Mouse (Mus musculus) midbrain, embryonic 12.5 days (tissue): ENCODE measurements at regions not wholly inside any gene's neighbourhood (a gene's known extent, or its start where the extent isn't known, plus 50 kb on each side); places are given as distances from the start of the nearest gene placed in this dataset.

Experiments used
- ATAC-seq: fragments of 200-750 bp; cut with Nextera tagmentation; 2 replicates; pipeline ENCODE4 v1.8.0; 2017; ENCODE audit warnings: low read depth, moderate TSS enrichment, moderate library complexity; ENCODE audit not compliant: low FRiP score
- H3K27ac ChIP-seq: fragments of 300-500 bp; sonication (generic); replicated peaks from 2 replicates; pipeline ENCODE4 v1.5.1; 2016; ENCODE audit warnings: mild to moderate bottlenecking
- H3K27me3 ChIP-seq: fragments of 300-500 bp; sonication (generic); 2 replicates; pipeline ENCODE4 v1.6.1; 2016; ENCODE audit warnings: mild to moderate bottlenecking
- H3K36me3 ChIP-seq: fragments of 300-500 bp; sonication (generic); 2 replicates; pipeline ENCODE4 v1.6.1; 2016
- H3K4me1 ChIP-seq: fragments of 300-500 bp; sonication (generic); 2 replicates; pipeline ENCODE4 v1.6.1; 2016
- H3K4me2 ChIP-seq: fragments of 300-500 bp; sonication (generic); replicated peaks from 2 replicates; pipeline ENCODE4 v1.6.1; 2016; ENCODE audit warnings: mild to moderate bottlenecking, moderate library complexity
- H3K4me3 ChIP-seq: fragments of 300-500 bp; sonication (generic); 2 replicates; pipeline ENCODE4 v1.5.1; 2016; ENCODE audit warnings: mild to moderate bottlenecking
- H3K9ac ChIP-seq: fragments of 300-500 bp; sonication (generic); replicated peaks from 2 replicates; pipeline ENCODE4 v1.6.1; 2016; ENCODE audit warnings: mild to moderate bottlenecking, moderate library complexity
- H3K9me3 ChIP-seq: fragments of 300-500 bp; sonication (generic); 2 replicates; pipeline ENCODE4 v1.6.1; 2016; ENCODE audit warnings: mild to moderate bottlenecking
- WGBS: fragments of 180-500 bp; shearing (Covaris S2); methylation state at CpG from one replicate; pipeline ENCODE4 v1.1.7; 2016; 5-methylcytosine and 5-hydroxymethylcytosine counted together

DNA sequence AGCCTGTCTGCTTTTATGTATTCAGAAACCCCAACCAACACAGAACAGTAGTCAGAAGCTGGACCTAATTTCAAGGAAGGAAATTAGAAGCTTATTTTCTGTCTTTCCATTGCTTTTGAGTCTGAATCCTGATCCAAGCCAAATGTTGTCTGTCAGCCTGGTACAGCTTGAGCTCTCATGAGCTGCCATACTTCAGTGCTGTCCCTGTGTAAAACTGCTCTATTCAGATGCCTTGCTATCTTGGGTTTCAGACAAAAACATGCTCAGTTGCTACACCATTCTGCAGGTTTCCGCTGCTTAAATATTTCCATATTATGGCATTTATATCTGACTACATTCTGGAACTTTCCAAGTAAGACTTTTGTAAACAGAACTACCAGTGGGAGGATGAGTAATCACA, 1403.2 kb downstream of the Epha7 start:
- H3K27me3 ChIP-seq, result no peaks in the 10 kb centered on the region
- H3K9me3 ChIP-seq, result no peaks in the 10 kb centered on the region
- H3K4me1 ChIP-seq, result no peaks in the 10 kb centered on the region
- no peak for ATAC-seq
- no peak overlapping the region for H3K4me2 ChIP-seq
- WGBS, result 90% methylated on average over 1 of the region's 1 CpGs
- no peaks in the 10 kb centered on the region for H3K36me3 ChIP-seq
- no peak overlapping the region for H3K27ac ChIP-seq
- H3K9ac ChIP-seq, result no peak overlapping the region
- H3K4me3 ChIP-seq, result no peak overlapping the region

DNA sequence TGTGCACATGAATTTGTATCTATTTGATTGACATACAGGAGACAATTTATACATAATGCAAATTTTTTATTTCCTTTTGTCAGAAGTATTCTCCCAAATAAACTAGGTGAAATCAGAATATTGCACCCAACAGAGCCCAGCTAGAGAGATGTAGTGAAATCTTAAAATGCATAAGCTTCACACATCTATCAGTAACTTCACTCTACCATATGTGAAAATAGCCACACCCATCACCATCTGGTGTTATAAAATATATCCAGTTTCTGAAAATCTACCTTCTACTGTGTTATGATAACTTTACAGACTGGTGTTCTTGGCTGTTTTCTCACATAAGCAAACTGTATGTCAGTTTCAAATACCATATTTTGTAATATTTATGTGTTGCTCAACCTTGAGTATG, 1414.2 kb downstream of the Epha7 start:
- Histone ChIP-seq H3K4me1 (no peaks in the 10 kb centered on the region), H3K36me3 (no peaks in the 10 kb centered on the region), H3K9ac (no peak overlapping the region), H3K4me3 (no peak overlapping the region), H3K9me3 (no peaks in the 10 kb centered on the region), H3K27ac (no peak overlapping the region), H3K27me3 (no peaks in the 10 kb centered on the region), H3K4me2 (no peak overlapping the region)
- no peak for ATAC-seq

DNA sequence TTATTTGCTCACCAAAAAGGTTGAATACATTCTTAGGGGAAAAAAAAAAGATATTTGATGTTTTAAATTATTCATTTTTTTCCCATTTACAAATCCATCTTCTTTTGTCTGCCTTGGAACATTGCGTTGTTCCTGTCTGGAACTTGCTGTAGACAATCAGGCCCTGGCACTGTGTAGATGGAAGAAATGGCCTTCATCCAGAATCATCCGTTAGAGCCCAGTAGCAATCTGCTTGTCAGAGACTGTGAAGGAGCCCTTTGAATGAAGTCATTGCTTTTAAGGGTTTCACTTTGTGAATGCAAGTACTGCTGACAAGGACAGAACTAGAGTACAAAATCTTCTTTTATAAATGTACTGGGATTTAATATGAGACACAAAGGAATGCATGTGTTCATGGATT, 1449.2 kb downstream of the Epha7 start:
- no peak overlapping the region for H3K9ac ChIP-seq
- no peak for ATAC-seq
- no peak overlapping the region for H3K4me2 ChIP-seq
- H3K4me1 ChIP-seq, result no peaks in the 10 kb centered on the region
- H3K36me3 ChIP-seq, result no peaks in the 10 kb centered on the region
- WGBS, result 81% methylated on average over 2 of the region's 2 CpGs
- no peak overlapping the region for H3K4me3 ChIP-seq
- no peaks in the 10 kb centered on the region for H3K27me3 ChIP-seq
- no peak overlapping the region for H3K27ac ChIP-seq
- no peaks in the 10 kb centered on the region for H3K9me3 ChIP-seq

DNA sequence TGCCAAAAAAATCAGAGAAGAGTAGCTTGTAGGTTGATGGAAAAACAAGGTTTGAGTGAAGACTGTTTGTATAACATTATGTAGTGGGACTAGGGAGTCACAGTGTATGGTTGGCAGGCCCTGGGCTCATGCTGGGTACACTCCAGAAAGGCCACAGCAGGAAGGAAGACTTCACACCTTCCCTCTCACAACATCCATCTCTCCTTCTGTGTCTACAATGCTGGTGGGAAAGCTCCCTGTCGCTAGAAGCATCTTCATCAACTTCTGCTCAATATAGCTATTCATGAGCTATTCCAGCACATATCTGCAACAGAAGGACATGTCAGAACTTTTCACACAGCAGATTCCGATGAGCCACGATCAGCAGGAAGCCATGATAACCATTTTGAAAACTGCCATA, 1455.1 kb downstream of the Epha7 start:
- Histone ChIP-seq H3K9ac (no peak overlapping the region), H3K27ac (no peak overlapping the region), H3K4me3 (no peak overlapping the region), H3K36me3 (no peaks in the 10 kb centered on the region), H3K27me3 (no peaks in the 10 kb centered on the region), H3K4me2 (no peak overlapping the region), H3K4me1 (no peaks in the 10 kb centered on the region), H3K9me3 (no peaks in the 10 kb centered on the region)
- 86% methylated on average over 3 of the region's 3 CpGs for WGBS
- no peak for ATAC-seq

DNA sequence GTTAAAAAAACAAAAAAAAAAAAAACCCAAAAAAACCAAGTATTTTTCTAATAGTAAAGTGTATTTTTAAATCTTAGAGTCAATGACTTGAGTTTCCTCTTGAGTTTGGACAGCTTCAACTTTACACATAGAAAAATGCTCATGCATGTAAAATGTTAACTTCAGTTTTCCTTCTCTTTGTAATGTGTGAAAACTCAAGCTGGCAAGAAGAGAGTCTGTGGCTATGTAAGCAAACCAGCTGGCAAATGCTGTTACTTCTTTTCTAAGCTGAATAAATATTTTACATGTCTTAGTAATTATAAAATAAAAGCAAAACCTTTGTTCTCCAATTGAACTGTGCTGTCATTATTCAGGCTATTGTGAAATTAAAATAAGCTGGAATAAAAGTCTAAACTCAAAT, 1457.1 kb downstream of the Epha7 start:
- Histone ChIP-seq H3K9ac (no peak overlapping the region), H3K4me1 (no peaks in the 10 kb centered on the region), H3K27me3 (no peaks in the 10 kb centered on the region), H3K36me3 (no peaks in the 10 kb centered on the region), H3K4me3 (no peak overlapping the region), H3K27ac (no peak overlapping the region), H3K4me2 (no peak overlapping the region), H3K9me3 (no peaks in the 10 kb centered on the region)
- no peak for ATAC-seq

DNA sequence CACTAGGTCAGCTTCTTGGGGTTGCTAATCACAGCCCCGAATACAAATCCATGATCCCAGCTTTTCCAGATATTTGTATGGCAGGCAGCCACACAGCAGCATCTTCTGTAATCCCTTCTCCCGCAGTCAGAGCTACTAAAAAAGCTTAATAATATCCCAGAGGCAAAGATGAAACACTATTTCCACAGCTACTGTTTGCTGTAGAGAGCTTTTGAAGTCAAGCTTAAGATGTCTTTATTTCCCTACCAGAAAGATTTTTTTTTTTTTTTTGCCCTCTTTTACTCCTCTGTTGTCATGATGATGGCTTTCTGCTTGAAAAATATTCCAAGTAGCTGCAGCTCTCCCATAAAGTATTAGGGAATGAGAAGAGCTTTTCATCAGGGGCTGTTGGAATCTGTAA, 1499.5 kb downstream of the Epha7 start:
- H3K27me3 ChIP-seq, result no peaks in the 10 kb centered on the region; the same call in 1 of the 2 replicates
- no peak overlapping the region for H3K4me3 ChIP-seq
- H3K9ac ChIP-seq, result no peak overlapping the region
- peaks cover 12% of the 10 kb centered on the region for H3K4me1 ChIP-seq
- H3K9me3 ChIP-seq, result no peaks in the 10 kb centered on the region
- H3K27ac ChIP-seq, result 0 out of 2 replicates have a peak overlapping the region, but pooled peaks have one; percentile 39
- WGBS, result 18% methylated on average over 2 of the region's 2 CpGs
- ATAC-seq, result peak; percentile 63
- H3K4me2 ChIP-seq, result peak overlapping the region; percentile 29
- no peaks in the 10 kb centered on the region for H3K36me3 ChIP-seq

DNA sequence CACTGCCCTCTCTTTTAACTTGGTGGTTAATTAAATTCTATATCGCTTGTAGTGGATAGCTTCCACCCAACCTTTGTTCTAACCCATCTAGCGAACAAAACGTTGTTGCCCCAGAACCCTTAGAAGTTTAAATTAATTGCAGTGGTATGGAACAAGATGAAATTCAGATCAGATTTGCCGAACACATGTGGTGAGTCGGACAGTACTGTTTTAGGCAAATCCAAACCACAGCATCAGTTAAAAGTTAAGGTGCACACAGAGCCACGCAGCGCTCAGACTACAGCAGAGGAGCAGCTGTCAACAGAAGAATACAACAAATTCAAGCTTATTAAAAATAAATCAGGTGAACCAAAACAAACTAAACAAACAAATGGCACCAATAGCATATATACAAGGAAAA, 1500.0 kb downstream of the Epha7 start:
- Histone ChIP-seq H3K9ac (no peak overlapping the region), H3K4me2 (peak overlapping the region; percentile 29), H3K27ac (peak overlapping the region; percentile 39; the same call in 1 of the 2 replicates), H3K27me3 (no peaks in the 10 kb centered on the region; the same call in 1 of the 2 replicates), H3K36me3 (no peaks in the 10 kb centered on the region), H3K4me3 (no peak overlapping the region), H3K4me1 (peaks cover 12% of the 10 kb centered on the region), H3K9me3 (no peaks in the 10 kb centered on the region)
- WGBS, result 42% methylated on average over 7 of the region's 7 CpGs
- peak; percentile 31; the same call in 1 of the 2 replicates for ATAC-seq

DNA sequence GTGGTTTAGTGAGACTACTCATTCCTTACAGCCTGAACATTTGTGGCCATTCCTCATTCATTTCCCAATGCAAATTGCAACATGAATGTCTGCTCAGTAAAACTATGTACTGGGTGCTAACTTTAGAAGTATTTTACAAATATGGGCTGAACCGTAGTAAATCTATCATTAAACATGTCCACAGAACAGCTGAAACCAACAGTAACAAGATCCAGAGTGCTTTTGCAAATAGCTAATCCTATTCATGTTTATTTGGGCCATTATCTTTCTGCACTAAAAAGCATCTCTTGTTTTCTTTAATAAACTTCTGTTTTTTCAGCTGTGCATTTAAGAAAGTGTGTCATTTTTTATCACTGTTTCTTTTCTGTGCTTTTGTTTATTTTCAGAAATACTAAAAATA, 1502.4 kb downstream of the Epha7 start:
- H3K9ac ChIP-seq, result no peak overlapping the region
- no peak overlapping the region for H3K27ac ChIP-seq
- peaks cover 12% of the 10 kb centered on the region for H3K4me1 ChIP-seq
- no peak overlapping the region for H3K4me2 ChIP-seq
- no peaks in the 10 kb centered on the region for H3K9me3 ChIP-seq
- H3K27me3 ChIP-seq, result no peaks in the 10 kb centered on the region
- H3K36me3 ChIP-seq, result no peaks in the 10 kb centered on the region
- H3K4me3 ChIP-seq, result no peak overlapping the region
- WGBS, result 62% methylated on average over 1 of the region's 1 CpGs
- ATAC-seq, result no peak

DNA sequence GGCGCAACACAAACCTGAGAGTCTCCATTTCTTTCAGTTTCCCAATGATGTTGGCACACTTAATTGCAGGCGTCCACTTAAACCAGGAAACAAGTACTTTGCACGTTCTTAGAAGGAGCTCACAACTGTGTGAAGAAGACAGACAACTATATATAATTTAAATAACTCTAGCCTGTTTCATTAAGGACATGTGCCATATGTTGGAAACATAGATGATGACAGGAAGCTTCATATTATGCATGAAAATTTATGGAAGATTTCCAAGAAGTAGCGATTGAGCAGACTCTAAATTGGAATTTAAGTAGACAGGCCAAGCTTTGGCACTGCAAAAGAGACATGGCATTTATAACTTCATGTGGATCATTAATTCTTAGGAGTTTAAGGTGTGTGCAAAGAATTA, 1504.1 kb downstream of the Epha7 start:
- H3K4me2 ChIP-seq, result no peak overlapping the region
- H3K36me3 ChIP-seq, result no peaks in the 10 kb centered on the region
- H3K9ac ChIP-seq, result no peak overlapping the region
- H3K9me3 ChIP-seq, result no peaks in the 10 kb centered on the region
- no peak overlapping the region for H3K4me3 ChIP-seq
- no peaks in the 10 kb centered on the region for H3K27me3 ChIP-seq
- no peak for ATAC-seq
- peaks cover 11% of the 10 kb centered on the region for H3K4me1 ChIP-seq
- no peak overlapping the region for H3K27ac ChIP-seq
- 91% methylated on average over 4 of the region's 4 CpGs for WGBS

DNA sequence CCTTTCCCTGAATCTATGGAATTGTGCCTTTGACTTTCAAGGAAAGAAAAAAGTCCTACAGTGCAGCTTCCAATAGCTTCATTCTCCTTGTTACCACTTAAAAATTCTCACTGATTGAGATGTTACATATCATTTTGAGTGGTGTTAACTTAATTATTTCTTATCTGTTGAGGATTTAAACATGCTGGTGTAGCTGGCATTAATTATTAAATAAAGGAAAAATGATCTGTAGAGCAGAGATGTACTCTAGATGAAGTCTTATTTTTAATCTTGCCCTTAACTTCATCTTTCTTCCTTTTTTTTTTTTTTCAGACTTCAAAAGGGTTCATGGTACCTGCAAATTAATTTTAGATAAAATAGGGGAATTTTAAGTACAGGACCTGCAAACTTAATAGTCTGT, 1507.1 kb downstream of the Epha7 start:
- H3K4me2 ChIP-seq, result no peak overlapping the region
- H3K36me3 ChIP-seq, result no peaks in the 10 kb centered on the region
- H3K27ac ChIP-seq, result no peak overlapping the region
- H3K4me3 ChIP-seq, result no peak overlapping the region
- no peaks in the 10 kb centered on the region for H3K4me1 ChIP-seq
- no peaks in the 10 kb centered on the region for H3K27me3 ChIP-seq
- ATAC-seq, result no peak
- no peaks in the 10 kb centered on the region for H3K9me3 ChIP-seq
- no peak overlapping the region for H3K9ac ChIP-seq

DNA sequence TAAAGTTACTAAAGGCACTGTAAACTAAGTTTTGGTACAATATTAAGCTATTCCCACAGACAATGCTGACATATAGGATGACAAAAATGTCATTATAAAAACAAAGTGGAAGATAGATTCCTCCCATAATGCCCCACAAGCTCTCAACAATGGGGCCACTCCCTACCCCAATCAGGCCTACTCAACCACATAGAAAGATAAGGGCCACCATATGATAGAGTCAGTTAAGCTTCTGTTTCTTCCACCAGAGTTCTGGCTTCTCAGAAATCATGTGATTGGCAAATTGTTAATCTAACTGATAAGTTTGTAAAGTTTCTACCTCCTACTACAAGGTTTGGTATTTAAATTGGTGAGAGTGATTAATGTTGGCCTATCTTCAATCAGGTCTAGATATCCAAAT, 1534.6 kb downstream of the Epha7 start:
- no peak overlapping the region for H3K27ac ChIP-seq
- H3K27me3 ChIP-seq, result no peaks in the 10 kb centered on the region
- no peaks in the 10 kb centered on the region for H3K36me3 ChIP-seq
- H3K9ac ChIP-seq, result no peak overlapping the region
- no peak for ATAC-seq
- H3K4me3 ChIP-seq, result no peak overlapping the region
- H3K4me2 ChIP-seq, result no peak overlapping the region
- H3K9me3 ChIP-seq, result no peaks in the 10 kb centered on the region
- H3K4me1 ChIP-seq, result no peaks in the 10 kb centered on the region
